33 mouse cellular contexts compared by ENCODE assay signal in genomic region chr7:64881387-64881786, GRCm38 (mm10). TPM values are rescaled to one million over a fixed set of nuclear protein-coding genes. Genes with fewer than 3 reads are reported as not detected.
A peak's percentile ranks its signal among the peaks of the same experiment; 100 is the strongest.
DNase-seq lines count a peak whose midpoint lies in the region; ATAC-seq and TF ChIP-seq lines count a peak whose summit lies in the region.
"Had no signal": no experiment of that assay in that cellular context is flagged by ENCODE, and none has a peak within 500 bp of the region (broad histone marks: within the 10 kb centered on the region; RNA-seq: fewer than 3 reads in every experiment).

No protein-coding gene starts in this region.

- H3K9ac ChIP-seq in MEL (ENCODE audit: control insufficient read depth, low read depth, low read length, poor library complexity, severe bottlenecking), result no peak overlapping the region
- H3K9ac ChIP-seq in midbrain, embryonic 15.5 days, result no peak overlapping the region
- H3K9ac ChIP-seq: embryonic facial prominence, embryonic 15.5 days; forebrain, embryonic 12.5 days; forebrain, postnatal 0 days; hindbrain, embryonic 12.5 days; intestine, embryonic 15.5 days; liver, embryonic 13.5 days; neural tube, embryonic 12.5 days; stomach, embryonic 15.5 days had no signal

- TF ChIP-seq POLR2A in MEL (IDR thresholded peaks at IDR 0.05; ENCODE audit: control insufficient read depth in 1 of 2, insufficient read depth in 1 of 2, low read depth in 1 of 2, low read length in 2 of 2, poor library complexity in 1 of 2), result no peak

- no peak for TF ChIP-seq RAD21 in MEL (IDR thresholded peaks at IDR 0.05; ENCODE audit: low read depth, low read length)

- no peaks in the 10 kb centered on the region for H3K27me3 ChIP-seq in MEL (ENCODE audit: control insufficient read depth in 1 of 2, insufficient read depth in 2 of 2, low read length in 2 of 2)
- H3K27me3 ChIP-seq in midbrain, embryonic 15.5 days (replicated peaks), result no peaks in the 10 kb centered on the region
- H3K27me3 ChIP-seq: embryonic facial prominence, embryonic 15.5 days; forebrain, embryonic 12.5 days; hindbrain, embryonic 12.5 days; intestine, embryonic 15.5 days; liver, embryonic 13.5 days; neural tube, embryonic 12.5 days; Patski; stomach, embryonic 15.5 days had no signal

- H3K79me2 ChIP-seq in MEL (ENCODE audit: control insufficient read depth, insufficient read depth, low read length, poor library complexity), result no peaks in the 10 kb centered on the region

- H3K9me3 ChIP-seq in MEL (replicated peaks; ENCODE audit: insufficient read depth, low read length), result no peaks in the 10 kb centered on the region
- H3K9me3 ChIP-seq in midbrain, embryonic 15.5 days, result no peaks in the 10 kb centered on the region
- H3K9me3 ChIP-seq: embryonic facial prominence, embryonic 10.5 days; embryonic facial prominence, embryonic 15.5 days; forebrain, embryonic 12.5 days; hindbrain, embryonic 12.5 days; intestine, embryonic 15.5 days; liver, embryonic 13.5 days; neural tube, embryonic 12.5 days; stomach, embryonic 15.5 days had no signal

- H3K4me3 ChIP-seq in MEL (ENCODE audit: control insufficient read depth in 1 of 2, insufficient read depth in 1 of 2, low read depth in 2 of 2, low read length in 2 of 2), result no peak overlapping the region
- H3K4me3 ChIP-seq in midbrain, embryonic 15.5 days, result no peak overlapping the region
- H3K4me3 ChIP-seq: embryonic facial prominence, embryonic 10.5 days; embryonic facial prominence, embryonic 15.5 days; forebrain, embryonic 12.5 days; hindbrain, embryonic 12.5 days; intestine, embryonic 15.5 days; liver, embryonic 13.5 days; myocyte; neural tube, embryonic 12.5 days; stomach, embryonic 15.5 days had no signal

- H3K4me1 ChIP-seq in MEL (ENCODE audit: control insufficient read depth in 1 of 2, insufficient read depth in 2 of 2, low read length in 2 of 2), result no peaks in the 10 kb centered on the region
- peaks cover 5% of the 10 kb centered on the region; the same call in 1 of the 2 replicates for H3K4me1 ChIP-seq in midbrain, embryonic 15.5 days
- H3K4me1 ChIP-seq: embryonic facial prominence, embryonic 10.5 days; hindbrain, embryonic 12.5 days; intestine, embryonic 15.5 days; liver, embryonic 13.5 days; neural tube, embryonic 12.5 days; stomach, embryonic 15.5 days had no signal

- ATAC-seq in hematopoietic stem cell, adult 5-6 weeks (replicated peaks in 1 of 2; ENCODE audit: insufficient read depth in 1 of 2, low FRiP score in 2 of 2, low TSS enrichment in 1 of 2, low read depth in 1 of 2, poor library complexity in 2 of 2, severe bottlenecking in 2 of 2), result peak; percentile 78 to 89
- ATAC-seq in midbrain, embryonic 15.5 days (replicated peaks), result no peak
- ATAC-seq: forebrain, postnatal 0 days; hindbrain, postnatal 0 days; intestine, embryonic 15.5 days; Patski had no signal

- H3K27ac ChIP-seq in MEL (ENCODE audit: control insufficient read depth, low read depth, low read length), result no peak overlapping the region
- no peak overlapping the region for H3K27ac ChIP-seq in midbrain, embryonic 15.5 days
- H3K27ac ChIP-seq: embryonic facial prominence, embryonic 10.5 days; embryonic facial prominence, embryonic 15.5 days; forebrain, embryonic 12.5 days; hindbrain, embryonic 12.5 days; hindbrain, postnatal 0 days; intestine, embryonic 15.5 days; liver, embryonic 13.5 days; neural tube, embryonic 12.5 days; stomach, embryonic 15.5 days had no signal

- no peak for TF ChIP-seq CTCF in MEL (IDR thresholded peaks at IDR 0.05 in 2 of 3, conservative IDR thresholded peaks at IDR 0.05 in 1 of 3; ENCODE audit: control insufficient read depth in 1 of 3, insufficient read depth in 1 of 3, low read depth in 2 of 3, low read length in 3 of 3, poor library complexity in 1 of 3, severe bottlenecking in 1 of 3)

- 83% methylated on average over 7 of the region's 7 CpGs for WGBS in midbrain, embryonic 15.5 days

- TF ChIP-seq EP300 in MEL (IDR thresholded peaks at IDR 0.05; ENCODE audit: low read depth in 1 of 2, low read length in 2 of 2), result 0 out of 4 replicates have a peak, but pooled peaks of 1 of the 2 experiments have one; percentile 15

- no peaks in the 10 kb centered on the region for H3K36me3 ChIP-seq in MEL (ENCODE audit: control insufficient read depth in 1 of 2, insufficient read depth in 2 of 2, low read length in 2 of 2)
- H3K36me3 ChIP-seq in midbrain, embryonic 15.5 days (replicated peaks), result no peaks in the 10 kb centered on the region
- H3K36me3 ChIP-seq: embryonic facial prominence, embryonic 10.5 days; embryonic facial prominence, embryonic 15.5 days; forebrain, embryonic 12.5 days; hindbrain, embryonic 12.5 days; intestine, embryonic 15.5 days; liver, embryonic 13.5 days; neural tube, embryonic 12.5 days; stomach, embryonic 15.5 days had no signal

- peak; percentile 16 for DNase-seq in adrenal gland, postnatal 25 days
- no peak for DNase-seq in adrenal gland, adult 8-10 months
- DNase-seq in 416B (ENCODE audit: low read depth), result peak; percentile 47
- DNase-seq in MEL (ENCODE audit: low read depth, low spot score), result peak; percentile 77
- DNase-seq in gastrocnemius, postnatal 4 days (ENCODE audit: low spot score in 2 of 2), result no peak
- DNase-seq in right cerebral cortex, adult 2 months (ENCODE audit: low spot score in 2 of 2), result no peak
- DNase-seq: adrenal gland, postnatal 14 days; B cell, adult 2 months; cerebellum, adult 18-20 months; cerebellum, postnatal 10 days; forebrain, postnatal 0 days; gastrocnemius, postnatal 10 days; heart, adult 18-20 months; heart, postnatal 14 days; kidney, adult 2 months; kidney, postnatal 36 days; left cerebral cortex, postnatal 4 days; liver, embryonic 13.5 days; lung, adult 18-20 months; lung, postnatal 10 days had no signal

- H3K4me2 ChIP-seq in midbrain, embryonic 15.5 days, result no peak overlapping the region
- H3K4me2 ChIP-seq: embryonic facial prominence, embryonic 15.5 days; forebrain, embryonic 12.5 days; hindbrain, embryonic 12.5 days; intestine, embryonic 15.5 days; liver, embryonic 13.5 days; midbrain, embryonic 11.5 days; neural tube, embryonic 12.5 days; stomach, embryonic 15.5 days had no signal

TF ChIP-seq in MEL, 35 proteins besides CTCF, POLR2A, EP300 and RAD21:
- TF ChIP-seq E2F4 (IDR thresholded peaks at IDR 0.05; ENCODE audit: borderline replicate concordance, low read depth, low read length), result no peak
- TF ChIP-seq ETS1 (IDR thresholded peaks at IDR 0.05; ENCODE audit: low read depth, low read length), result peak; percentile 25; the same call in 1 of the 2 replicates

RNA-seq across cellular contexts. Expression of gene Nsmce3, which starts 8.6 kb away (rescaled TPM):
- total RNA-seq in adrenal gland, postnatal 25 days (2021), result 7.1 and 8.7 TPM in 2 replicates
- 10 to 100 TPM in 2 of 4 experiments, 1 to 10 TPM in 2; 8.7 to 12.0 (median 9.9) TPM for total RNA-seq in adrenal gland, adult 8-10 months (2022)
- total RNA-seq in MEL (2012; rRNA removed), result 7.2 and 9.9 TPM in 2 replicates
- 1 to 10 TPM in 1 of 2 experiments, not detected in 1; 9.5 TPM for polyA plus RNA-seq in MEL (2012; ENCODE audit: insufficient read depth in 1 of 2, insufficient read length in 2 of 2, low read depth in 1 of 2, low replicate concordance in 2 of 2, missing spikeins in 1 of 2)
- 5.9 and 6.0 TPM in 2 replicates for total RNA-seq in hematopoietic stem cell, adult 5-6 weeks (2017)
- total RNA-seq in gastrocnemius, postnatal 4 days (2021), result 1 to 10 TPM; 5.5 to 5.8 TPM
- 10.1 and 10.5 TPM in 2 replicates for polyA plus RNA-seq in midbrain, embryonic 15.5 days (2015; fragmentation: Nextera tagmentation; extraction: Ambion mirVana)

Comparison
In these comparisons a context has a peak if more than half of its experiments do, and no peak if none do; other contexts are left out.
1. DNase-seq: peak in adrenal gland, postnatal 25 days (single experiment), 416B (single experiment) and MEL (single experiment); none in adrenal gland, adult 8-10 months (single experiment), gastrocnemius, postnatal 4 days (0 of 2) and right cerebral cortex, adult 2 months (0 of 2).